Mouse (Mus musculus): ENCODE data around the gene B3galt1.

The B3galt1 gene

DNA sequence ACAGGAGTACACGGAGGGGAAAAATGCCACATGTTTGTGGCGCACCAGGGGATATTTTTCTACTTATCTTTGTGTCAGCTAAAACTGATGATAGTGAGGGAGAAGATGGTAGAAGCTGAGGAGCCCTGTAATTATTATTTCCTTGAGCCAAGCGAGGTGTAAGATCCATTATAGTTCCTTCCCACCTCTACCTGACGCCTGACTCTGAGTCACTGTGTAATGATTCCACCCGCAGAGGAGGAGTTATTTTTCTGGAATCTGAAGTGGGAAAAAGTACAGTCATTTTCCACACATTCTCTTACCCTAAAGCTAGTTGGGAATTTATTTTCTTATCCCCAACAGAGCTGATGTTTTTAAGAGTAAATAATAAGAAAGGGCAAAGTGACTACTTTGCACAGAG is 475.1 kb downstream of the B3galt1 start:
- DNase-seq (ENCODE audit: low read depth, low spot score): no peak

DNA sequence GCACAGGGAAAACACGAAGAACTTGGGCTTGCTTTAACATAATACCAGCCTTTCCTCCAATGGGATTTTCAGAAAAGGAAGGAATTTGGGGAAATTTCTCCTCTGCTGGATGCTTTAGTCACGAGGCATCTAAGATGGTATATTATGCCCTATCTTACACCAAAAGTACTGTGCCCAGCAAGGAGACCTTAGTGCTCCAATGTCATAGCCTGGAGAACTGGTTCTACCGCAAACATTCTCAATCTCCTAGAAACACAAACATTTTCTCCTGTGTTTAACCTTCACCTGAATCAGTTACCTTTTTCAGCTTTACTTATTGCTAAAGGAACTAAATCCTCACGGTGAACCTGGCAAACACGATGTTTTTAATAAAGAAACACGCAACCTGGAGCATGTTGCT is 486.8 kb downstream of the B3galt1 start:
- DNase-seq (ENCODE audit: low read depth, low spot score): no peak

DNA sequence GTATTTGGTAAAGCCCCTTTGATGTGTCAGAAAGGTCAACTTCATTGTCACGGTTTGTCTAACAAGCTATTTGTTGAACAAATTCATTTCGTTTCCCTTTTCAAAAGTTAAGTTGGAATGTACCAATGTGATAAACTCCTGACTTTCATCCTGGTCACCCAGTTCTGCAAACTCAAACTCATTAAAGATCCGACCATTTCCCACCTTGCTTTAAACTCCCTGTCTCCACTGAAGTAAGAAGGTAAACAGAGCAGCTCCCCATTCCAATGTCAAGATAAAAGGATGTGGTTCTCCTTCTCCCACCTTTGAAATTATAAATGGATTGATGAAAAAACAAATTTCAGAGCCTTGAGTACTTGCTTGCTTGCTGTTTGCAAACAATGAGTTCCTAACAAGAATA is 487.6 kb downstream of the B3galt1 start:
- DNase-seq (ENCODE audit: low read depth, low spot score): no peak

DNA sequence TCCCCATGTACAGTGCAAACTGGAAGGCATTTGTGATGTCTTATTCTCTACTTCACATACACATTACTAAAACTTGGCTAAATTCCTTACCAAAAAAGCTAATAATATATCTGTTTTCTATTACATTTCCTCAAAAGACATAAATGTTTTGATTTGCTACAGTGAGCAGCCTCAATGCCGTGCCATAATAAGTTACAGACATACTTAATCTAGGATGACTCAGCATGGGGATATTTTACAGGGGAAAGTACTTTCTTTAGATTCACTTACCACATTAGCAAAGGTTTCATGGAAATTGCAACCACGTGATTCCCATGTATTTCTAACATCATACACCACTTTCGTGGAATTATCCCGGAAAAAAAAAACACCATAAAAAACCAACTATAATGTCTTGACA is 495.7 kb downstream of the B3galt1 start:
- DNase-seq (ENCODE audit: low read depth, low spot score): no peak

DNA sequence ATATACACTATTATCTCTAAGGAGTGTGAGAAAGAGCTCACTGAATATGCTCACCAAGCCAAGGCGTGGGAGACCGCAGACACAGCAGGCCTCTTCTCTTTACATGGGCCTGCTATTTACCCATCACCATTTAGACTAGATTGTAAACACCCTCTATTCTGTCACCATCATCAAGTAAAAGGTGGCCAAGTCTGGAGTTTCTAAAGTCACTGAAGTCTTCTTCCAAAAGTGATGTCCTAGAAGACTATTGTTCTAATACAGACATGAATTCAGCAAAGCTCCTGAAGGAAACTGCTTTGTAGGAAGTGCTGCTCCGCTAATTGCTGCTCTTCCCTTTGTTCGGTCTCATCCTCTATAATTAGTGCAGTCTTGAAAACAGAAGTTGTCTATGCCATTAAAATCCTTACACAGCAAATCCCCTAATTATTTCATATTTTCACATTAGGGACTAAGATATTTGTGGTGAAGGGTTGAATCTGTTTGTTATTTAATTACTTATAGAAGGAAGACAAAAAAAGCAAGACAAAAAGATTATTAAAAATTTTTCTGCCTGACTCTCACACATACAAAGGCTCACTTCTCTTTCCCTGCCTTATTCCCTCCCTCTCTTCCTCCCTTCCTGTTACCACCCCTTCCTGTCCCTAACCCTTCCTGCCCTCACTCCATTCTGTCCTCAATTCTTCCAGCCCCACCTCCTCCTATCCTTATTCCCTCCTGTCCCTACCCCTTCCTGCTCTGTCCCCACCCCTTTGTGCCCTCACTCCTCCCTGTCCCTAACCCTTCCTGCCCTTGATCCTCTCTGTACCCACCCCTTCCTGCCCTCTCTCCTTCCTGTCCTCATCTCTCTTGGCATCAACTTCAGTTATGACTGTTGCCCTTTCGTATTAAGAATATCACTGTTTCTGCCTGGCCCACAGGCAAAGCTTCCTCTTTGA is 514.0 kb downstream of the B3galt1 start:
- DNase-seq (ENCODE audit: low read depth, low spot score): no peak

DNA sequence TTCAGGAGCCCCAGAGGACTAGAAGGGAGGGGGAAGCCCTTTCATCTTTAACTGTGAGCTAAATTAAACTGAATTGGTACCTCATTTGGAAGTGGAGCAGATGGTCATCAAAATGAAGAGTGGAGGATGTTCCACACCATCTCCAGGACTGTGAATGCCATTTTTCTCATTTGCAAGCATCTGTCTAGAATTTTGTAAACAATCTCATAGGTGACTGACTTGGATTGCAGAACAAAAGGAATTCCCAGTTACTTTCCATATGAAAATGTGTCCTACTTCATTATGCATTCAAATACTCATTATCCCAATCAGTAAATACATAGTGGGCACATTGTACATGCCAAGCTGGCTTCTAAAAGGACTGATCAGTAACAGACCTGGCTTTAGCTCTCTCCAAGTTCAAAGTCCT is 515.2 kb downstream of the B3galt1 start:
- no peak for DNase-seq (ENCODE audit: low read depth, low spot score)

DNA sequence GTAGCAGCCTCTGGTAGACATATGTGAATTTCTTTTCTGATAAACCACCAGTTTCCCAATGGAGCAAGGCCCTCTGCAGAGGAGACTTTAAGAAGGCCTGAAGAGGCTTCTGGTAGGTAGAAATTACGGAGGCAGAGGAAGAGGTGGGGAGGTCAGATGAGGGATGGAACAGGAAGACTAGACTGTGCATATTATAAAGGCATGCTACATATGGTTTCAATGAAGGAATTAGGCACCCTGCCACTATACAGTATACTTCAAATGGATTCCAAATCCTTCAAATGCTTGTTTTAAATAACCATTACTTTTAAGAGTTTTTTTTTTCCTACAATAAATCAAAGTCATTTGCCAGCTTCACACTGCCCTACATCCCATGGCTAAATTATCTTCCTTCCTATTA is 518.8 kb downstream of the B3galt1 start:
- DNase-seq (ENCODE audit: low read depth, low spot score): no peak

DNA sequence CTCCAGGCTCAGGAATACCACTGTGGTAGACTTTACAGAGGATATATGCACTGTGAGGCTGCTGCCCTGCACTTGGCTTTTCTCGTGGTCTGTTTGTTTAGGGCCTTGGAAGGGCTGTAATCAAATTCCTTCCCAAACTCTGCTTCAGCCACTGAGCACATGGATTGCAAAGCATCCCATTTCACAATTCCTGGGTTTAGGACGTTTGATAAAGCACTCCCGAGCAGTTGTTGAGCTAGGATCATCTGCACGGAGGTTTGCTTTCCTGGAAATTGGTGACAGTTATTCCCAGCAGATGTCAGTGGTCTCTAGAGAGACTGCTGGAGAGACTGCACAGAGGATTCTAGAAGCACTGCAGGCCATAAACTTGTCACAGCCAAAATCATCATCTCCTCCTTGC is 520.4 kb downstream of the B3galt1 start:
- DNase-seq (ENCODE audit: low read depth, low spot score): no peak

DNA sequence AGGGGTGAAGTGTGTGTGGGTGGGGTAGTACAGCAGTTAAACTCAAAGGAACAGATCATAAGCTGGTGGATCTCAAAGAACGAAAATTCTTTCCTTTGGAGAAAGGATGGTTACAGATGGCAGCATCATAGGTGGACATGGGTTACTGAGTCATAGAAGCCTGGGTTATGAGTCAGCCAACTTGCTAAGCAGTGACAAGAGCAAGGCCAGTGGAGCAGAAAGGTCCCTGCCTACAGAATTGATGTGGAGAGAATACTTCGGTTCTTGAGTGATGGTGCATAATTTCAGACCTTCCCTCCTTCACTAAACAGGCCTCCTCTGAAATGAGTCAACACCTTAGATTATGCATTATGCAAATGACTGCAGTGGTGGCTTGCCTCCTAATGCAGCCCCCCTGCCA is 525.9 kb downstream of the B3galt1 start:
- no peak for DNase-seq (ENCODE audit: low read depth, low spot score)

DNA sequence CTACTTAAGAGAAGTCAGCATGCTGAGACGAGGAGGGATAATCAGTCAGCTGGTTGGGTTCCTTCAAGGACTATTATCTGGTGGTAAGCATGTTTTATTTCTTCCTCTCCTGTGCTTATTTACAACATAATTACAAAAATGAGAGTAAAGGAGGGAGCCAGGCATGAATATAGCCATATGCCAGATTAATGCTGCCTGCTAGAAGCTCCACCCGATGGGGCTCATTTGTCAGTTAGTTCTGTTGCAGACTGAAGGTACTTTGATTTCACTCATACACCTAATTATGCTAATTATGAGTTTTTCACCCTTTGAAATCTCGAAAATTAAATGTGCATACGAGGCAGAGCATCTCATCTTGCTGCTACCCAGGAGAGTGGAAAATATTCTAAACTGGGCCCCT is 539.0 kb downstream of the B3galt1 start:
- DNase-seq (ENCODE audit: low read depth, low spot score): no peak

- DNase-seq (ENCODE audit: low read depth, low spot score): no peak
These were observed 552.4 kb downstream of the B3galt1 start for GRCm38 (mm10) chr2:68118076-68118475.

DNA sequence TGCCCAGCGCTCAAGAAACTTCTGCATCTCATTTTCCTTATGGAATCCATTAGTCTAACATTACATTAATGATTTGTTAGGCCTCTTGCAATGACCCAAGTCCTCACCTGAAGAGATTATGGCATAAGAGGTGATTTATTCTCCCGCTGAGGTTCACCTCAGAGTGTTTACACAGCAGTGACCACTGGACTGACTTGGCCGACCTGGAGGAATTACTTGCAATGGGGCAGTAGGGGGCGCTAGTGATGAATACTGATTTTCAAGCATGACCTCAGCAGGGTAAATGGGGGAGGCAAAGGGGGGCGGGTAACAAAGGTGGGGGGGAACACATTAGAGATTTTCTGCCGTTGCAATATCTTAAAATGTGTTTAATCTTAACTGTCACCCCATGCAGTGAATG is 559.1 kb downstream of the B3galt1 start:
- peak; percentile 77 for DNase-seq (ENCODE audit: low read depth, low spot score)

DNA sequence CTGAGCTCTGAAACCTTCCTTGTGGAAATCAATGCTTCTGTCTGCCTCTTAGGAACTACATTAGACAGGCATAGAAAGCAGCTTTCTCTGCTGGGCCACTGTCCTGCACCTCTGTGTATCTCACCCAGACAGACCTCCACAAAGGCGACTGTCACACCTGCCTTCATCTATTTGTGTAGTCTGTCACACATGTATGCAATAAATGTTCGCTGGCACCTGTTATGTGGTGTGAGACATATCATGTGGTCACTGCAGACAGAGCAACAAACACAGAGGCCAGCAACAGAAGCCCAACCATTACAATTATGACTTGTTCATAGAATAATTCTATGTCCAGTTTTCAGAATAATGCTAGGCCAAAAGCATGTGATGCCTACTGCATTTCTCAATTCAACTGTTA is 575.4 kb downstream of the B3galt1 start:
- no peak for DNase-seq (ENCODE audit: low read depth, low spot score)

- DNase-seq (ENCODE audit: low read depth, low spot score): no peak
These were observed 577.6 kb downstream of the B3galt1 start for GRCm38 (mm10) chr2:68143292-68143691.

DNA sequence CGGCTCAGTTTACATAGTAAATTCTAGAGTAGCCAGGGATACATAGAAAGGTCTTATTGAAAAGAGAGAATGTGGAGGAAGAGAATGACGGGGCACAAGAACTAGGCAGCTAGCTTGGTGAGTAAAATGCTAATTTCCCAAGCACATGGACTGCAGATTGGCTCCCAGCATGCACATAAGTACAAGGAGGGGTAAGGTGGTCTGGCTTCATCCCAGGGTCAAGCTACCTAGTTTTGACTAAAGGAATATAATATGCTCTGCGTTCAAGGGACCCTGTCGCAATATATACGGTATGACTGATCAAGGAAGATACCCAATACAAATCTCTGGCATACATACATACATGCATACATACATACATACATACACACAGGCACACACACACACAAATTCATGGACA is 594.1 kb downstream of the B3galt1 start:
- DNase-seq (ENCODE audit: low read depth, low spot score): no peak

DNA sequence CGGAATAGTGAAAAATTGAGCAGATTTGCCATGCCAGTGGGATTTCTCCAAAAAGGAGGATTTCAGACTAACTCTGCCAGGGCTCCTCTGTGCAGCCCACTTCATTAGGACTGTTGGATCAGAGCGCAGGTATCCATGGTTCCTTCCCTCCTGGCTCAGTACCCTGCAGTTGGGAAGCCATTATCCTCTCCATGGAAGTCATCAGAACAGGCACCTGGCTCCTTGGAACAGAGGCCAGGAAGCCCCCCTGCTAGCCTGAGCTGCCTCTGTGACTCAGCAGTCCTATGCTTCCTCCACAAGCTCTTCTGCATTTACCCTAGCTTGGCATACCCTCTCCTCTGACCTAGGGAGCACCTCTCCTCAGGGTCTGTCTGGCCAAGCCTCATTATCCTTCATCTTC is 594.9 kb downstream of the B3galt1 start:
- no peak for DNase-seq (ENCODE audit: low read depth, low spot score)

DNA sequence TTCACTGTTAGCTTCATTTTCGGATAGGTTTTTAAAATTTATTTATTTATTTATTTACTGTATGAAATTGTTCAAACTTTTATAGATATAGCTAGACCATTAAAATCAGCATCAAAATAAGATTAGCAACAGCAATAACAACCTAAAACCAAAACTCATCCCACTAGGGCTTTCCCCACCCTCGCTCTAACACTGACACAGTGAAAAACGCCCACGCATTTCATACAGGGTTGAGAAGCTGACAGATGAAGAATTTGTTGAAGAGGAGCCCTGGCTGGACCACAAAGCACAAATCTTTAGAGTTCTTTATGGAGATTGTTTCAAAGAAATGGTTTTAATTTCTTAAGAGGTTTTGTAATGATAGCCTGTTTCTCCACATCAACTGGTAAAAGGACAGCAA is 596.3 kb downstream of the B3galt1 start:
- no peak for DNase-seq (ENCODE audit: low read depth, low spot score)

DNA sequence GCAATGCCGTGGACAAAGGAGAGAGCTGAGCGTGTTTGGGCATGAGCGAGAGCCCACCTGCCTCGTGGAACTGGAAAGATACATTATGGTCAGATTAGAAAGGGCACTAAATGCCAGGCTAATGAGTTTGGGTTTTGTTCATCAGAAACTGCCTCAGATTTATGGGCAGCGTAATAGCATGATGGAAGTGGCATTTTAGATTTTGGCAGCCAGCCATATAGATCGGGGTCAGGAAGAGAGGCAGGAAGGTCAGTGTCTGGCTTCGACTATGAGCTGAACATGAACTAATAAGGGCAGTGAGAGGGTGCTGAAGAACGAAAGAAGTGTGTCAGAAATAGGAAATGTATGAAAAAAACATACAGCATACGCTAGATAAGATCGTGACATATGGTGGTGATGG is 605.6 kb downstream of the B3galt1 start:
- no peak for DNase-seq (ENCODE audit: low read depth, low spot score)
